Mouse (Mus musculus): ENCODE data around the gene Tmem178. TPM values are rescaled to one million over a fixed set of nuclear protein-coding genes. Genes with fewer than 3 reads are reported as not detected.

Gene Tmem178
- polyA plus RNA-seq, 1 experiment from 2014 or later = 40.4 TPM

DNA sequence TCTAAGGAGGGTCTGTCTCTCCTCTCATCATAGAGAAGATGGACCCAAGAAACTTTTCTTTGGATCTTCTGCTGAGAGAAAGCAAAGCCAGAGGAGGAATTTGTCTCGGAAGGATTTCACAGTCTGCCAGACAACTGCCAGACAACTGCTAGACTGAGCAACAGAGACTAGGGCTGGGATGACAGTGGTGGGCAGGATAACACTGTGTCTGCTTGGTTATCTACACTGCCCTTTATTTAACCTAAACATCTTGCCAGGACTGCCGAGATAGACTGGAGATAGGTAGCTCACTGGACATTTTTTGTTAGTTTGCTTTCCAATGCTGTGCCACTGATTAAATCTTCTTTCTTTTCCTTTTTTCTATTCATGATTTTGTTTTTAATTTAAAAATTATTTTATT is 97.2 kb downstream of the Tmem178 start:
- H3K4me3 ChIP-seq = no peak overlapping the region
- H3K27ac ChIP-seq = no peak overlapping the region
- no peaks in the 10 kb centered on the region for H3K27me3 ChIP-seq
- H3K4me2 ChIP-seq = no peak overlapping the region
- no peaks in the 10 kb centered on the region for H3K9me3 ChIP-seq (replicated peaks)
- H3K9ac ChIP-seq = no peak overlapping the region
- peaks cover 47% of the 10 kb centered on the region for H3K36me3 ChIP-seq (ENCODE audit: poor library complexity, severe bottlenecking)
- WGBS = 94% methylated on average over 2 of the region's 2 CpGs
- H3K4me1 ChIP-seq = 0 out of 2 replicates have a peak, but pooled peaks cover 4% of the 10 kb centered on the region
- ATAC-seq = no peak

DNA sequence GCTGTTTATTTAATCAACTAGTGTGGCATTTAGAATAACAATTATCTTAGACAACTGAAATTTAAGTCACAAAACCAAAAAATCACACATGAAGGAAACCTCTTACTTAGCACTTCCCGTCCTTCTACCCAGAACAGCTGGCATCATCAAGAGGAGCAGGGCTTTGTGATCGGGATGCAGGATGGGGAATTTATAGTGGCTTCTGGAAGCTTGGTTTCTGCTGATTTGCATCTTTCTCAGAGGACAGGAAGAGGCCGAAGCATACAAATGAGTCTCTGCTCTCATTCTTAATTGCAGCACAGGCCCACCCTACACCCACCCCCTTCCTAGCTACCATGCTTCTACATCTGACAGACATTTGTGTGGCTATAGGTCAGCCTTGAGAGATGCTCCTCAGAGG is 99.9 kb downstream of the Tmem178 start:
- 65% methylated on average over 3 of the region's 3 CpGs for WGBS
- H3K36me3 ChIP-seq (ENCODE audit: poor library complexity, severe bottlenecking) = peaks cover 31% of the 10 kb centered on the region; the same call in 1 of the 2 replicates
- peak overlapping the region; percentile 27; the same call in 1 of the 2 replicates for H3K27ac ChIP-seq
- no peaks in the 10 kb centered on the region for H3K9me3 ChIP-seq (replicated peaks)
- H3K9ac ChIP-seq = no peak overlapping the region
- peak; percentile 59 for ATAC-seq
- H3K4me3 ChIP-seq = no peak overlapping the region
- no peaks in the 10 kb centered on the region for H3K27me3 ChIP-seq
- 0 out of 2 replicates have a peak, but pooled peaks cover 4% of the 10 kb centered on the region for H3K4me1 ChIP-seq
- H3K4me2 ChIP-seq = no peak overlapping the region

DNA sequence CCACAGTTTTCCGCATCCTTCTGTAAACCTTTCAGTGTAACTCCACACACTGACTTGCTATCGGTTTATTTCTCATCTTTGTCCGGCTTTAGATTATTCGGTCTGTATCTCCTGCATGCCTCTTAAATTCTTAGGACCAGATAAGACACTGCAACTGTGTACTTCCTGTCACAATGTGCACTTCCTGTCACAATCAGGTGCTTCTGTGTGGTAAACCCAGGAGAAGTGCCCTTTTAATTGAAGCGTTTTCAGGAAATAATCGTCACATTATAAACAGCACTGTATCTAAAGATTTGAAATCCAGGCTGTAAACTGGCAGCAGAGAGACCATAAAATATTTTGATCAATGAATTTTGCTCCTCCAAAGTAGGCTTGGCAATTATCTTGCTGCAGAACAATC is 100.7 kb downstream of the Tmem178 start:
- no peaks in the 10 kb centered on the region for H3K9me3 ChIP-seq (replicated peaks)
- H3K9ac ChIP-seq = no peak overlapping the region
- no peak overlapping the region for H3K27ac ChIP-seq
- H3K4me1 ChIP-seq = 0 out of 2 replicates have a peak, but pooled peaks cover 4% of the 10 kb centered on the region
- ATAC-seq = no peak
- 94% methylated on average over 6 of the region's 6 CpGs for WGBS
- H3K4me3 ChIP-seq = no peak overlapping the region
- peaks cover 29% of the 10 kb centered on the region; the same call in 1 of the 2 replicates for H3K36me3 ChIP-seq (ENCODE audit: poor library complexity, severe bottlenecking)
- H3K4me2 ChIP-seq = no peak overlapping the region
- no peaks in the 10 kb centered on the region for H3K27me3 ChIP-seq

DNA sequence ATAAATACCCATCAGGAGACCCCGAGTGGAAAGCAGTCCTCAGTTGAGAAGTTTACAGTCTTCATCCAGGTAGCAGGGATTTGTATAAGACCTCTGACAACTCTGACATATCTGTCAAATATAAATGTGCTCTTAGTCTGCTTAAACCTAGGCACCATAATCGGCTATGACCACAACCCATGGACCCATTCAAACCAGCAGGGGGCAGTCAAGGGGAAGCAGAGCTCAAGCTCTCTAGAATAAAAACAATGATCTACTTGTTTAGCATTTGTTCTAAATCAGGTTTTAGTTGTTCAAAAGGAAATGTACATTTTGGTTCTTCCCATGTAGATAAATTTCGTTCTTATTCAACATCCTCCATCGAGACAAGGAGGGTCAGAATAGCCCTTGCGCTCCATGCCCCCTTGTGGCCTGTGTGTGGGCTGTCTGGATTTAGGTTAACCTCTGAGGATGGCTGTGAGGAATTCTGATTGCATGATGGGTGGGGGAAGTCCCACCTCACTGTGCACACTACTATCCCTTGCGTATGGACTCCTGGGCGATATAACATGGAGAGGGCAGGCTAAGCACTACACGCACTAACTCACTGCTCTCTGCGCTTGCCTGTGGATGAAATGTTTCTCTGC is 101.2 kb downstream of the Tmem178 start:
- Histone ChIP-seq H3K9ac (no peak overlapping the region), H3K4me2 (no peak overlapping the region), H3K9me3 (replicated peaks) (no peaks in the 10 kb centered on the region), H3K4me1 (0 out of 2 replicates have a peak, but pooled peaks cover 4% of the 10 kb centered on the region), H3K36me3 (ENCODE audit: poor library complexity, severe bottlenecking) (peaks cover 27% of the 10 kb centered on the region; the same call in 1 of the 2 replicates), H3K4me3 (no peak overlapping the region), H3K27ac (no peak overlapping the region), H3K27me3 (no peaks in the 10 kb centered on the region)
- WGBS = 94% methylated on average over 9 of the region's 9 CpGs
- no peak for ATAC-seq

DNA sequence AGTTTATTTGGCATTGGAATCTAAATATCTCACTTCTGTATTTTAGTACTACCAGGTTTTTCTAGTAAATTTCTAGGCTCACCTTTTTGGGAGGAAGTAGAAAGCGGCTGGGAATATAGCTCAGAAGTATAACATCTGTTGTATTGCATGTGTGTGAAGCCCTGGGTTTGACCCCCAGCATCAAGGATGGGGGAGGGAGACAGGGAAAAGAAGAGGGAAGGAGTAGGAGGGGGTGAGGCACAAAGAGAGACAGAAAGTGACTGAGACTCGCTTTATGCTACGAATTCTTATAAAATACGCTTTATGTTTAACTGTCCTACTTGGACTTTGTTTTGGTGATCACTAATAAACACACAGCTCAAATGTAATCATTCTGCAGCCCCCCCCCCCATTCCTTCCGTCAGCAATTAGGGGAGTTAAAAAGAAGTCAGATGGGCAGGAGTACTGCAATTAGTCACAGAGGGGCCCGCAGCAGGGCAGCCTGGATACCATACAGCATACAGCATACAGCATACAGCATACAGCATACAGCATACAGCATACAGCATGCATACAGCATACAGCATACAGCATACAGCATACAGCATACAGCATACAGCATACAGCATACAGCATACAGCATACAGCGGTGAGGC is 103.6 kb downstream of the Tmem178 start:
- H3K9me3 ChIP-seq (replicated peaks) = no peaks in the 10 kb centered on the region
- H3K4me1 ChIP-seq = 0 out of 2 replicates have a peak, but pooled peaks cover 4% of the 10 kb centered on the region
- ATAC-seq = no peak
- H3K36me3 ChIP-seq (ENCODE audit: poor library complexity, severe bottlenecking) = peaks cover 26% of the 10 kb centered on the region
- WGBS = 79% methylated on average over 7 of the region's 7 CpGs
- H3K27ac ChIP-seq = no peak overlapping the region
- no peak overlapping the region for H3K9ac ChIP-seq
- no peaks in the 10 kb centered on the region for H3K27me3 ChIP-seq
- H3K4me2 ChIP-seq = no peak overlapping the region
- H3K4me3 ChIP-seq = no peak overlapping the region

Other genes with a start within 250 kb of the Tmem178 start
- 21.3 and 21.5 TPM in 2 replicates for gene Map4k3, start 216.1 kb upstream of the Tmem178 start, polyA plus RNA-seq (2015; fragmentation: Nextera tagmentation; extraction: Ambion mirVana)
- gene Thumpd2, start 120.5 kb downstream of the Tmem178 start, polyA plus RNA-seq (2015; fragmentation: Nextera tagmentation; extraction: Ambion mirVana) = 11.5 and 12.3 TPM in 2 replicates